Mouse (Mus musculus): ENCODE results near the gene Gzma.

Gzma gene

GRCm38 (mm10) chr13:113100879-113101278 is at the start of gene Gzma:
Gene Gzma (minus strand): TSS chr13:113100981.
- Histone ChIP-seq H3K4me3 (replicated peaks; ENCODE audit: low read length) (no peak within 1 kb of the TSS), H3K27me3 (ENCODE audit: insufficient read depth, low read length) (peaks cover 10% of the 10 kb centered on the region), H3K9me3 (ENCODE audit: low read length) (peaks cover 3% of the 10 kb centered on the region; the same call in 1 of the 2 replicates), H3K36me3 (ENCODE audit: insufficient read depth, low read length) (no peaks in the 10 kb centered on the region), H3K4me1 (replicated peaks; ENCODE audit: low read depth, low read length) (no peaks in the 10 kb centered on the region)
- TF ChIP-seq CTCF (conservative IDR thresholded peaks at IDR 0.05; ENCODE audit: low read length) (no peak), NANOG (IDR thresholded peaks at IDR 0.05; ENCODE audit: borderline replicate concordance, low read length) (no peak), POU5F1 (IDR thresholded peaks at IDR 0.05; ENCODE audit: borderline replicate concordance, low read length) (no peak)

- H3K4me3 ChIP-seq (replicated peaks; ENCODE audit: low read length): no peak overlapping the region
Measured at GRCm38 (mm10) chr13:113139597-113139996, 38.8 kb upstream of the Gzma start.

GRCm38 (mm10) chr13:113129974-113130373 is 29.2 kb upstream of the Gzma start:
- H3K4me3 ChIP-seq (replicated peaks; ENCODE audit: low read length): no peak overlapping the region
- TF ChIP-seq CTCF (conservative IDR thresholded peaks at IDR 0.05; ENCODE audit: low read length): no peak
- TF ChIP-seq POU5F1 (IDR thresholded peaks at IDR 0.05; ENCODE audit: borderline replicate concordance, low read length): no peak
- TF ChIP-seq NANOG (IDR thresholded peaks at IDR 0.05; ENCODE audit: borderline replicate concordance, low read length): no peak
- no peaks in the 10 kb centered on the region for H3K4me1 ChIP-seq (replicated peaks; ENCODE audit: low read depth, low read length)
- no peaks in the 10 kb centered on the region for H3K36me3 ChIP-seq (ENCODE audit: insufficient read depth, low read length)
- no peaks in the 10 kb centered on the region for H3K27me3 ChIP-seq (ENCODE audit: insufficient read depth, low read length)
- peaks cover 22% of the 10 kb centered on the region for H3K9me3 ChIP-seq (ENCODE audit: low read length)

More at GRCm38 (mm10) chr13:113139597-113139996, 38.8 kb upstream of the Gzma start:
- H3K27me3 ChIP-seq (ENCODE audit: insufficient read depth, low read length): no peaks in the 10 kb centered on the region
- H3K36me3 ChIP-seq (ENCODE audit: insufficient read depth, low read length): no peaks in the 10 kb centered on the region
- peaks cover 8% of the 10 kb centered on the region for H3K9me3 ChIP-seq (ENCODE audit: low read length)
- no peak for TF ChIP-seq POU5F1 (IDR thresholded peaks at IDR 0.05; ENCODE audit: borderline replicate concordance, low read length)
- 0 out of 2 replicates have a peak, but pooled peaks cover 6% of the 10 kb centered on the region for H3K4me1 ChIP-seq (replicated peaks; ENCODE audit: low read depth, low read length)

GRCm38 (mm10) chr13:113121326-113121725 is 20.5 kb upstream of the Gzma start:
- Histone ChIP-seq H3K27me3 (ENCODE audit: insufficient read depth, low read length) (peaks cover 14% of the 10 kb centered on the region), H3K4me3 (replicated peaks; ENCODE audit: low read length) (no peak overlapping the region), H3K36me3 (ENCODE audit: insufficient read depth, low read length) (no peaks in the 10 kb centered on the region), H3K4me1 (replicated peaks; ENCODE audit: low read depth, low read length) (no peaks in the 10 kb centered on the region), H3K9me3 (ENCODE audit: low read length) (peaks cover 14% of the 10 kb centered on the region)
- TF ChIP-seq NANOG (IDR thresholded peaks at IDR 0.05; ENCODE audit: borderline replicate concordance, low read length): no peak
- TF ChIP-seq POU5F1 (IDR thresholded peaks at IDR 0.05; ENCODE audit: borderline replicate concordance, low read length): no peak
- no peak for TF ChIP-seq CTCF (conservative IDR thresholded peaks at IDR 0.05; ENCODE audit: low read length)

GRCm38 (mm10) chr13:113120324-113121237 is 19.8 kb upstream of the Gzma start:
- TF ChIP-seq POU5F1 (IDR thresholded peaks at IDR 0.05; ENCODE audit: borderline replicate concordance, low read length) (no peak), NANOG (IDR thresholded peaks at IDR 0.05; ENCODE audit: borderline replicate concordance, low read length) (no peak)
- H3K27me3 ChIP-seq (ENCODE audit: insufficient read depth, low read length): peaks cover 14% of the 10 kb centered on the region
- no peaks in the 10 kb centered on the region for H3K36me3 ChIP-seq (ENCODE audit: insufficient read depth, low read length)
- no peaks in the 10 kb centered on the region for H3K4me1 ChIP-seq (replicated peaks; ENCODE audit: low read depth, low read length)
- no peak overlapping the region for H3K4me3 ChIP-seq (replicated peaks; ENCODE audit: low read length)
- H3K9me3 ChIP-seq (ENCODE audit: low read length): peaks cover 14% of the 10 kb centered on the region

- no peaks in the 10 kb centered on the region for H3K36me3 ChIP-seq (ENCODE audit: insufficient read depth, low read length)
- peaks cover 14% of the 10 kb centered on the region for H3K27me3 ChIP-seq (ENCODE audit: insufficient read depth, low read length)
- H3K4me1 ChIP-seq (replicated peaks; ENCODE audit: low read depth, low read length): no peaks in the 10 kb centered on the region
- H3K4me3 ChIP-seq (replicated peaks; ENCODE audit: low read length): no peak overlapping the region
- TF ChIP-seq POU5F1 (IDR thresholded peaks at IDR 0.05; ENCODE audit: borderline replicate concordance, low read length): no peak
- no peak for TF ChIP-seq CTCF (conservative IDR thresholded peaks at IDR 0.05; ENCODE audit: low read length)
- no peak for TF ChIP-seq NANOG (IDR thresholded peaks at IDR 0.05; ENCODE audit: borderline replicate concordance, low read length)
- peaks cover 14% of the 10 kb centered on the region for H3K9me3 ChIP-seq (ENCODE audit: low read length)
Measured at GRCm38 (mm10) chr13:113118977-113119376, 18.2 kb upstream of the Gzma start.

- no peaks in the 10 kb centered on the region for H3K27me3 ChIP-seq (ENCODE audit: insufficient read depth, low read length)
- H3K36me3 ChIP-seq (ENCODE audit: insufficient read depth, low read length): no peaks in the 10 kb centered on the region
- peaks cover 8% of the 10 kb centered on the region for H3K4me1 ChIP-seq (replicated peaks; ENCODE audit: low read depth, low read length)
- H3K4me3 ChIP-seq (replicated peaks; ENCODE audit: low read length): no peak overlapping the region
- H3K9me3 ChIP-seq (ENCODE audit: low read length): 0 out of 2 replicates have a peak, but pooled peaks cover 3% of the 10 kb centered on the region
- no peak for TF ChIP-seq NANOG (IDR thresholded peaks at IDR 0.05; ENCODE audit: borderline replicate concordance, low read length)
- TF ChIP-seq CTCF (conservative IDR thresholded peaks at IDR 0.05; ENCODE audit: low read length): no peak
- no peak for TF ChIP-seq POU5F1 (IDR thresholded peaks at IDR 0.05; ENCODE audit: borderline replicate concordance, low read length)
Measured at GRCm38 (mm10) chr13:113104759-113105158, 4.0 kb upstream of the Gzma start.

GRCm38 (mm10) chr13:113101804-113102203 is 1.0 kb upstream of the Gzma start:
- Histone ChIP-seq H3K4me1 (replicated peaks; ENCODE audit: low read depth, low read length) (peaks cover 5% of the 10 kb centered on the region), H3K9me3 (ENCODE audit: low read length) (peaks cover 3% of the 10 kb centered on the region; the same call in 1 of the 2 replicates), H3K4me3 (replicated peaks; ENCODE audit: low read length) (no peak overlapping the region), H3K36me3 (ENCODE audit: insufficient read depth, low read length) (no peaks in the 10 kb centered on the region), H3K27me3 (ENCODE audit: insufficient read depth, low read length) (peaks cover 10% of the 10 kb centered on the region)
- TF ChIP-seq NANOG (IDR thresholded peaks at IDR 0.05; ENCODE audit: borderline replicate concordance, low read length): no peak
- no peak for TF ChIP-seq CTCF (conservative IDR thresholded peaks at IDR 0.05; ENCODE audit: low read length)
- no peak for TF ChIP-seq POU5F1 (IDR thresholded peaks at IDR 0.05; ENCODE audit: borderline replicate concordance, low read length)
